Mouse (Mus musculus): ENCODE data around the gene Dnajb14. TPM values are rescaled to one million over a fixed set of nuclear protein-coding genes. Genes with fewer than 3 reads are reported as not detected.

Gene Dnajb14
- total and polyA plus RNA-seq, 3 experiments, result 2.8 to 7.0 (median 4.4) TPM

DNA sequence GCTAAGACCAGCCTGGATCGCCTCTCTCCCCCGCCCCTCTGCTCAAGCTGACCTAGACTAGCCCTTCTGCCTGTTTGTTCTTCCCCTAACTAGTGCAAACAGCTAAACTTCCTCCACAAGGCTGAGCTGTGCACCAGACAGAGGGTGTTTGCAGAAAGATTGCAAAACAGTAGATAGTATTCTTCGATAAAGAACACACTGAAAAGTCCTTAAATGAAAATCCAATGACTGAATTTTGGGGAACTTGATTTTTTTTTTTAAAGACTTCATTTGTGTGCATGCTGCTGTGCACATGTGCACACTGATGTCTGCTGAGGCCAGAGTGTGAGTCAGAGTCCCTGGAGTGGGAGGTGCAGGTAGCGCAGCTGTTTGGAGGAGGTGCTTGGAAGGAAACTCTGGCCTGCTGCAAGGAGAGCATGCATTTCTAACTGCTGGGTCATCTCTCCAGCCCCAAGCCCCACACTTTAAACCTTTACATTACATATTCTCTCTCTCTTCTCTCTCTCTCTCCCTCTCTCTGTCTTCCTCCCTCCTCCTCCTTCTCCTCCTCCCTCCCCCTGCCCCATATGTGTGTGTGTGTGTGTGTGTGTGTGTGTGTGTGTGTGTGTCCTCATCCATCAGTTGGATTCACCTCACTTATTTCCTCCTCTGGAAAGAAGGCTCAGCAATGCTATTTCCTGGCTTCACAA lies 84.9 kb downstream of the Dnajb14 start:
- Histone ChIP-seq H3K9ac (ENCODE audit: insufficient read depth, low read depth) (peak overlapping the region; percentile 52), H3K4me2 (ENCODE audit: insufficient read depth, low read depth, poor library complexity, severe bottlenecking) (peak overlapping the region; percentile 44), H3K36me3 (replicated peaks in 1 of 2; ENCODE audit: control insufficient read depth in 1 of 2, insufficient read depth in 1 of 2, low read length in 1 of 2) (peaks cover 12 to 20% of the 10 kb centered on the region in 2 experiments), H3K27me3 (replicated peaks) (no peaks in the 10 kb centered on the region), H3K4me1 (ENCODE audit: control insufficient read depth in 1 of 2, insufficient read depth in 2 of 2) (peaks cover 45 to 96% of the 10 kb centered on the region in 2 experiments), H3K27ac (ENCODE audit: insufficient read depth, low read depth) (peak overlapping the region; percentile 97), H3K79me2 (replicated peaks; ENCODE audit: control insufficient read depth, extremely low read depth, insufficient read depth, poor library complexity, severe bottlenecking) (peaks cover 4% of the 10 kb centered on the region; the same call in 1 of the 2 replicates), H3K4me3 (replicated peaks in 1 of 3; ENCODE audit: low read depth in 2 of 3, low read length in 2 of 3, poor library complexity in 1 of 3) (peak overlapping the region in 1 of 3 experiments; percentile 23), H3K9me3 (replicated peaks; ENCODE audit: low read length) (no peaks in the 10 kb centered on the region)
- in situ Hi-C loops (cut with MboI; ENCODE audit: low pct_ligation_motif_present, low pct_unique_long_range_greater_than_20kb, low sequenced_read_pairs), result loop anchor here (25.0 kb wide), 1 partner anchor 485 kb away; the partner anchor contains the start of gene Adh5
- peak; percentile 97 for DNase-seq (ENCODE audit: extremely low read depth)
- peak; percentile 4; the same call in 1 of the 2 replicates for TF ChIP-seq UBTF (IDR thresholded peaks at IDR 0.05; ENCODE audit: low read depth, low read length)
- peak; percentile 60 for TF ChIP-seq POLR2A (IDR thresholded peaks at IDR 0.05; ENCODE audit: low read depth, low read length)
- no peak for TF ChIP-seq HCFC1 (IDR thresholded peaks at IDR 0.05; ENCODE audit: low read depth, low read length)
- TF ChIP-seq TBP (conservative IDR thresholded peaks at IDR 0.05; ENCODE audit: low read depth, low read length), result peak; percentile 53; the same call in 1 of the 2 replicates
- dilution Hi-C loops (cut with MboI; ENCODE audit: extremely low pct_ligation_motif_present, extremely low pct_unique_long_range_greater_than_20kb, low sequenced_read_pairs), result no loop called here

- Histone ChIP-seq H3K9ac (ENCODE audit: insufficient read depth, low read depth) (peak overlapping the region; percentile 52), H3K27ac (ENCODE audit: insufficient read depth, low read depth) (peak overlapping the region; percentile 97), H3K4me3 (replicated peaks in 1 of 3; ENCODE audit: low read depth in 2 of 3, low read length in 2 of 3, poor library complexity in 1 of 3) (peak overlapping the region in 2 of 3 experiments; percentile 8 to 23), H3K79me2 (replicated peaks; ENCODE audit: control insufficient read depth, extremely low read depth, insufficient read depth, poor library complexity, severe bottlenecking) (peaks cover 4% of the 10 kb centered on the region; the same call in 1 of the 2 replicates), H3K9me3 (replicated peaks; ENCODE audit: low read length) (no peaks in the 10 kb centered on the region), H3K4me2 (ENCODE audit: insufficient read depth, low read depth, poor library complexity, severe bottlenecking) (peak overlapping the region; percentile 44), H3K27me3 (replicated peaks) (no peaks in the 10 kb centered on the region), H3K36me3 (replicated peaks in 1 of 2; ENCODE audit: control insufficient read depth in 1 of 2, insufficient read depth in 1 of 2, low read length in 1 of 2) (peaks cover 16 to 25% of the 10 kb centered on the region in 2 experiments), H3K4me1 (ENCODE audit: control insufficient read depth in 1 of 2, insufficient read depth in 2 of 2) (peaks cover 41 to 94% of the 10 kb centered on the region in 2 experiments)
- no peak for TF ChIP-seq NRF1 (IDR thresholded peaks at IDR 0.05; ENCODE audit: low read depth, low read length)
- 0 out of 2 replicates have a peak, but pooled peaks have one; percentile 31 for TF ChIP-seq USF2 (conservative IDR thresholded peaks at IDR 0.05; ENCODE audit: low read depth, low read length)
- TF ChIP-seq POLR2A (IDR thresholded peaks at IDR 0.05; ENCODE audit: low read depth, low read length), result peak; percentile 84
- TF ChIP-seq UBTF (IDR thresholded peaks at IDR 0.05; ENCODE audit: low read depth, low read length), result 0 out of 2 replicates have a peak, but pooled peaks have one; percentile 53
- TF ChIP-seq TBP (conservative IDR thresholded peaks at IDR 0.05; ENCODE audit: low read depth, low read length), result peak; percentile 94
- peak; percentile 96 for DNase-seq (ENCODE audit: extremely low read depth)
- dilution Hi-C loops (cut with MboI; ENCODE audit: extremely low pct_ligation_motif_present, extremely low pct_unique_long_range_greater_than_20kb, low sequenced_read_pairs) (no loop called here), in situ Hi-C loops (cut with MboI; ENCODE audit: low pct_ligation_motif_present, low pct_unique_long_range_greater_than_20kb, low sequenced_read_pairs) (loop anchor here (25.0 kb wide), 1 partner anchor 484 kb away; the partner anchor contains the start of gene Adh5)
These were observed 85.7 kb downstream of the Dnajb14 start for GRCm38 (mm10) chr3:137952914-137953880.

Measured in CH12.LX (cell line).